Mouse (Mus musculus) cortical plate, adult 2 months (tissue): Measurements from ENCODE around the gene Clspn.

Source experiments
- CTCF ChIP-seq: fragments of 200-500 bp; IDR thresholded peaks from 2 replicates; pipeline ENCODE4 v1.5.1; 2011; ENCODE audit warnings: mild to moderate bottlenecking, control low read depth, low read length; ENCODE audit not compliant: insufficient read depth; ENCODE audit errors: extremely low read depth
- POLR2A ChIP-seq: fragments of 200-500 bp; IDR thresholded peaks from 2 replicates; pipeline ENCODE4 v1.6.1; 2011; ENCODE audit warnings: mild to moderate bottlenecking, low read length, control low read depth; ENCODE audit not compliant: insufficient read depth; ENCODE audit errors: extremely low read depth

- TF ChIP-seq CTCF (no peak), POLR2A (no peak)
Measured at GRCm38 (mm10) chr4:126563798-126564197, 7.1 kb downstream of the Clspn start.
